Mouse (Mus musculus) T-cell, adult 2 months (primary cell): ENCODE results near the gene Saa4.
A peak's percentile ranks its signal among the peaks of the same experiment; 100 is the strongest.
"Not testable (repeated sequence)": the region's sequence is repeated elsewhere in the genome, so short reads cannot be mapped to it uniquely, and the experiment has no call there.

Experiments used
- DNase-seq: peaks from one replicate; pipeline ENCODE4 v3.0.0; 2022; ENCODE audit warnings: low spot score

Saa4 gene

DNA sequence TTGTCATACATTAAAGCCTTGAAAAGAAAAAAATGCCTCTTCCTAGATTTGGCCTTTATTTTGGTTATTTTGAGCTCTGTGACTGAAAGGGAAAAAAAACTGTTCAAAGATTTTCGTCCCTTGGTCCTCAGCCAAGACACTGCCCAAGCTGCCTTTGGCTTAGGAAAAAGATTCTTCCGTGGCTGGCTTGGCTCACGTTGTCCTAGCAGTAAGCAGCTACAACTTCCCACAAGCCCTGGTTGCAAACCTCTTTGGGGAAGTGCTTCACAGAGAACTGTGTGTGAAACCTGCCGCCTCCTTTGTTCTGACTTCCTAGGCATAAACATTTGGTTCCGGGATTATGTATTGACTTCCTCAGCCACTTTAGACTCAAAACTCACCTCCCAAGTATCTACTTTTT lies 15.5 kb downstream of the Saa4 start:
- no peak for DNase-seq

GRCm38 (mm10) chr7:46715600-46715999 lies 16.8 kb downstream of the Saa4 start, which contains the start of gene Saa3:
Saa3 (minus strand) TSS chr7:46715700.
- no peak for DNase-seq

- peak; percentile 62 for DNase-seq
Observed at GRCm38 (mm10) chr7:46714518-46714917, 17.9 kb downstream of the Saa4 start.

- DNase-seq = no peak
Observed at GRCm38 (mm10) chr7:46712250-46712649, 20.2 kb downstream of the Saa4 start.

GRCm38 (mm10) chr7:46710390-46710844 lies 22.0 kb downstream of the Saa4 start, which contains the start of gene Saal1:
Saal1 (minus strand) TSS chr7:46710680.
- peak; percentile 89 for DNase-seq

- DNase-seq = no peak
Observed at GRCm38 (mm10) chr7:46700521-46701025, 31.8 kb downstream of the Saa4 start.

DNA sequence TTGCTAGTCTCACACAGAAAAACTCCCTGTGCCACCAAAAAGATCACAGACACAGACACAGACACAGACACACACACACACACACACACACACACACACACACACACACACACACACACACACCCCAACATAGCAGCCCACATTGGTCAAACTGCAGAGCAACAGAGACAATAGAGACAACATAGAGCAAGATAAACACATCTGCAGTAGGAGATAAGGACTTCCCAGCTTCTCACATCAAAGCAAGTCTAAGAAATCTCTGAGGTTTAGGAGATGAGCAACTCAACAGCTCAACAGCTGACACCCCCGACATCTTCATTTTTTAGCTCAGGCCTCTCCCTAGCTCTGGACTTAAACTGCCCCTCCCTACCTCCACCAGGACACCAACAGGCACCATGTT lies 35.6 kb downstream of the Saa4 start:
- no peak for DNase-seq

- DNase-seq = peak; percentile 15
Observed at GRCm38 (mm10) chr7:46686827-46687226, 45.6 kb downstream of the Saa4 start.

DNA sequence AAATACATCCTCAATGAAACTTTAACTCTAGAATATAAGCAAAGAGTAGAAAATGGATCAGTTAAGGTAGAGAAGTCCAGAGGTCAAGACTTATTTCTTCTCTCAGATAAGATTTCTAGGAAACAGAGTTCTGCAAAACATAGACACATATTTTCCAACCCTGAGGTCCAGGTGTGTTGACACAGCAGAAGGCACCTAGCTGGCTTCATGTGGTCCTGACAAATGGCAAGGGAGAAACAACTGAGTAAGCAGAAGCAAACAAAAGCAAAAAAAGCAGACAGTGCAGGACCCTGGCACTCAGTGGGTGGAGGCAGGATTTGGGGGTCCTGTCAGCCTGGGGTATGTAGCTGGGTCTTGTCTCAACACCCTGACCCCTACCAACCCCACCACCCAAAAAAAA lies 51.7 kb downstream of the Saa4 start:
- no peak for DNase-seq

- DNase-seq = not testable (repeated sequence)
Observed at GRCm38 (mm10) chr7:46679044-46679443, 53.4 kb downstream of the Saa4 start.

DNA sequence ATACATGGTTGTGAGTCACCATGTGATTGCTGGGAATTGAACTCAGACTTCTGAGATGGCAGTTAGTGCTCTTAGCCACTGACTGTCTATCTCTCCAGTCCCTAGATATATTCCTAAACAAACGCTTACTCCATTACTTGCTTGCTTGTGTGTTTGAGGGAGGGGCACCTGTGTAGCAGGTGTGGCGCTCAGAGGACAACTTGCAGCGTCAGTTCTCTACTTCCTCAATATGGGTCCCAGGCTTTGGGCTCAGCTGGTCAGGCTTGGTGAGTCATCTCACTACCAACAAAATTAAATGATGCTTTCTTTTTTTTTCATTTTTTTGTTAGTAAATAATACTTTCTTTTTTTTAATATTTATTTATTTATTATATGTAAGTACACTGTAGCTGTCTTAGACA lies 54.0 kb downstream of the Saa4 start:
- no peak for DNase-seq
